Mouse (Mus musculus) lung, postnatal 0 days (tissue): ENCODE results near the gene Gaa.

Experiments used
- CTCF ChIP-seq: IDR thresholded peaks from 2 replicates; pipeline ENCODE4 v1.5.1; 2016; ENCODE audit warnings: antibody characterized with exemption, mild to moderate bottlenecking
- EP300 ChIP-seq: IDR thresholded peaks from 2 replicates; pipeline ENCODE4 v1.6.1; 2016; ENCODE audit warnings: antibody characterized with exemption, mild to moderate bottlenecking, control low read depth

DNA sequence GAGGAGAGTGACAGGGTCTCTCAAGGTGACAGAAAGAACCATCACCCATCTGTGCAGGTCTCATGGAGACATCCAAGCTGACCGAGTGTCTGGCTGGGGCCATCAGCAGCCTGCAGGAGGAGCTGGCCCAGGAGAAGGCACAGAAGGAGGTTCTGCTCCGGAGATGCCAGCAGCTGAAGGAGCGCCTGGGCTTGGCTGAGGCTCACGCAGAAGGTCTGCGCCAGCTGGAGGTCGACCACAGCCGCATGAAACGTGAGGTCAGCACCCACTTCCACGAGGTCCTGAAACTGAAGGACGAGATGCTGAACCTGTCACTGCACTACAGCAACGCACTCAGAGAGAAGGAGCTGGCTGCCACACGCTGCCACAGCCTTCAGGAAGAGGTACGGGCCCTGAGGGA lies 54.8 kb downstream of the Gaa start:
- TF ChIP-seq CTCF (no peak), EP300 (no peak)
